Mouse (Mus musculus) embryonic facial prominence, embryonic 15.5 days (tissue): ENCODE results near the gene Mup12. TPM values are rescaled to one million over a fixed set of nuclear protein-coding genes. Genes with fewer than 3 reads are reported as not detected.
"Not testable (repeated sequence)": the region's sequence is repeated elsewhere in the genome, so short reads cannot be mapped to it uniquely, and the experiment has no call there.

Experiments
- ATAC-seq: fragments of 200-750 bp; cut with Nextera tagmentation; 2 replicates; pipeline ENCODE4 v1.8.0; 2017; ENCODE audit warnings: low read depth, moderate TSS enrichment; ENCODE audit not compliant: insufficient number of reproducible peaks, low FRiP score, low TSS enrichment
- H3K27ac ChIP-seq: fragments of 300-500 bp; sonication (generic); replicated peaks from 2 replicates; pipeline ENCODE4 v1.5.1; 2015; ENCODE audit warnings: mild to moderate bottlenecking, inconsistent platforms
- H3K27me3 ChIP-seq: fragments of 300-500 bp; sonication (generic); 2 replicates; pipeline ENCODE4 v1.6.1; 2015; ENCODE audit warnings: inconsistent platforms
- H3K36me3 ChIP-seq: fragments of 300-500 bp; sonication (generic); 2 replicates; pipeline ENCODE4 v1.6.1; 2015; ENCODE audit warnings: mild to moderate bottlenecking, inconsistent platforms
- H3K4me1 ChIP-seq: fragments of 300-500 bp; sonication (generic); 2 replicates; pipeline ENCODE4 v1.6.1; 2015; ENCODE audit warnings: inconsistent platforms
- H3K4me2 ChIP-seq: fragments of 300-500 bp; sonication (generic); replicated peaks from 2 replicates; pipeline ENCODE4 v1.6.1; 2015; ENCODE audit warnings: mild to moderate bottlenecking, inconsistent platforms
- H3K4me3 ChIP-seq: fragments of 300-500 bp; sonication (generic); replicated peaks from 2 replicates; pipeline ENCODE4 v1.5.1; 2015; ENCODE audit warnings: mild to moderate bottlenecking, inconsistent platforms
- H3K9ac ChIP-seq: fragments of 300-500 bp; sonication (generic); 2 replicates; pipeline ENCODE4 v1.6.1; 2015; ENCODE audit warnings: inconsistent platforms
- H3K9me3 ChIP-seq: fragments of 300-500 bp; sonication (generic); replicated peaks from 2 replicates; pipeline ENCODE4 v1.6.1; 2016; ENCODE audit warnings: inconsistent platforms
- WGBS: fragments of 180-500 bp; shearing (Covaris S2); methylation state at CpG from one replicate; pipeline ENCODE4 v1.1.7; 2015; 5-methylcytosine and 5-hydroxymethylcytosine counted together
- polyA plus RNA-seq: library from polyadenylated mRNA; unstranded; fragments of >200 nt; fragmentation: Nextera tagmentation; extraction: Ambion mirVana; gene quantifications from 2 replicates; pipeline ENCODE4 v1.2.1, GENCODE M21; 2015

The Mup12 gene
- polyA plus RNA-seq: not detected in 2 replicates

- not testable (repeated sequence) for ATAC-seq, H3K9me3 ChIP-seq
- 85% methylated on average over 3 of the region's 4 CpGs for WGBS
These were observed at the start of gene Mup12 for GRCm38 (mm10) chr4:60741226-60741625. Gene Mup12, minus strand, starts transcription at chr4:60741326.

More at GRCm38 (mm10) chr4:60741226-60741625, at the start of gene Mup12:
- H3K27ac ChIP-seq, H3K4me3 ChIP-seq, H3K36me3 ChIP-seq, H3K4me1 ChIP-seq, H3K9ac ChIP-seq, H3K27me3 ChIP-seq, H3K4me2 ChIP-seq: not testable (repeated sequence)

Other genes with a start within 250 kb of the Mup12 start
- 0.19 TPM in 1 of 2 replicates, not detected in the other for gene Mup1, start 239.4 kb downstream of the Mup12 start, polyA plus RNA-seq
- gene Mup10, start 159.1 kb downstream of the Mup12 start, polyA plus RNA-seq: not detected in 2 replicates
- gene Mup11, start 78.9 kb downstream of the Mup12 start, polyA plus RNA-seq: 0.20 TPM in 1 of 2 replicates, not detected in the other
- gene Mup22, start 80.1 kb upstream of the Mup12 start, polyA plus RNA-seq: 0.35 TPM in 1 of 2 replicates, not detected in the other